Mouse (Mus musculus) CH12.LX (cell line): ENCODE measurements at regions not wholly inside any gene's neighbourhood (a gene's known extent, or its start where the extent isn't known, plus 50 kb on each side); places are given as distances from the start of the nearest gene placed in this dataset.

Source experiments
- DNase-seq: peaks from one replicate; pipeline ENCODE4 v3.0.0-alpha.2; 2013; ENCODE audit errors: extremely low read depth
- H3K27ac ChIP-seq: 2 replicates; pipeline ENCODE4 v1.5.1; 2012; ENCODE audit warnings: low read depth, mild to moderate bottlenecking, control low read depth, moderate library complexity; ENCODE audit not compliant: insufficient read depth
- H3K27me3 ChIP-seq: replicated peaks from 2 replicates; pipeline ENCODE3; 2012; ENCODE audit warnings: inconsistent platforms
- H3K36me3 ChIP-seq, 2 experiments: replicated peaks in 1 of 2; 2 replicates each; pipeline versions ENCODE3 to v1.6.1; 2012; ENCODE audit warnings: inconsistent platforms in 1 of 2, low read length in 1 of 2, mild to moderate bottlenecking in 1 of 2, mixed read lengths in 1 of 2, moderate library complexity in 1 of 2; ENCODE audit not compliant: control insufficient read depth in 1 of 2, insufficient read depth in 1 of 2
- H3K4me1 ChIP-seq, 2 experiments: 2 replicates each; pipeline ENCODE4 v1.6.1; 2012; ENCODE audit warnings: inconsistent platforms in 1 of 2, moderate library complexity in 1 of 2; ENCODE audit not compliant: insufficient read depth in 2 of 2, control insufficient read depth in 1 of 2
- H3K4me2 ChIP-seq: 2 replicates; pipeline ENCODE4 v1.6.1; 2012; ENCODE audit warnings: low read depth, mild to moderate bottlenecking, control low read depth; ENCODE audit not compliant: poor library complexity, insufficient read depth, severe bottlenecking
- H3K4me3 ChIP-seq, 3 experiments: fragments of 150-350 bp in 1 of 3; sonication (generic) in 1 of 3; replicated peaks in 1 of 3; 2 replicates each; pipeline versions ENCODE3 to v1.5.1; 2011 to 2012; ENCODE audit warnings: low read depth in 2 of 3, low read length in 2 of 3, mild to moderate bottlenecking in 2 of 3, moderate library complexity in 2 of 3, control low read depth in 1 of 3, improper control_type of control experiment in 1 of 3, inconsistent platforms in 1 of 3, mixed read lengths in 1 of 3; ENCODE audit not compliant: poor library complexity in 1 of 3
- H3K79me2 ChIP-seq: replicated peaks from 2 replicates; pipeline ENCODE4 v1.6.1; 2012; ENCODE audit warnings: mild to moderate bottlenecking, moderate library complexity; ENCODE audit not compliant: control insufficient read depth, poor library complexity, insufficient read depth, severe bottlenecking; ENCODE audit errors: extremely low read depth
- H3K9ac ChIP-seq: 2 replicates; pipeline ENCODE4 v1.6.1; 2012; ENCODE audit warnings: low read depth, mild to moderate bottlenecking, control low read depth, moderate library complexity; ENCODE audit not compliant: insufficient read depth
- H3K9me3 ChIP-seq: replicated peaks from 2 replicates; pipeline ENCODE3; 2012; ENCODE audit warnings: low read length, inconsistent platforms, mixed read lengths
- ELF1 ChIP-seq: IDR thresholded peaks from 2 replicates; pipeline ENCODE4 v1.6.1; 2014; ENCODE audit warnings: low read depth, mild to moderate bottlenecking, inconsistent platforms, low read length, improper control_type of control experiment
- ETS1 ChIP-seq: conservative IDR thresholded peaks from 2 replicates; pipeline ENCODE4 v1.6.1; 2012; ENCODE audit warnings: low read depth, mild to moderate bottlenecking, inconsistent platforms, low read length, improper control_type of control experiment, moderate library complexity
- HCFC1 ChIP-seq: IDR thresholded peaks from 2 replicates; pipeline ENCODE4 v1.6.1; 2012; ENCODE audit warnings: low read depth, mild to moderate bottlenecking, inconsistent platforms, low read length, improper control_type of control experiment
- JUN ChIP-seq: IDR thresholded peaks from 2 replicates; pipeline ENCODE4 v1.6.1; 2011; ENCODE audit warnings: low read depth, mild to moderate bottlenecking, low read length, improper control_type of control experiment, moderate library complexity; ENCODE audit not compliant: insufficient read depth
- MAX ChIP-seq: IDR thresholded peaks from 2 replicates; pipeline ENCODE4 v1.6.1; 2011; ENCODE audit warnings: low read length, improper control_type of control experiment
- MEF2A ChIP-seq: IDR thresholded peaks from 2 replicates; pipeline ENCODE4 v1.6.1; 2014; ENCODE audit warnings: low read depth, mild to moderate bottlenecking, inconsistent platforms, low read length, improper control_type of control experiment, borderline replicate concordance
- MYC ChIP-seq: IDR thresholded peaks from 2 replicates; pipeline ENCODE4 v1.6.1; 2011; ENCODE audit warnings: low read depth, mild to moderate bottlenecking, improper control_type of control experiment, low read length
- NELFE ChIP-seq: IDR thresholded peaks from 2 replicates; pipeline ENCODE4 v1.6.1; 2011; ENCODE audit warnings: low read depth, low read length, improper control_type of control experiment
- NRF1 ChIP-seq: IDR thresholded peaks from 2 replicates; pipeline ENCODE4 v1.6.1; 2014; ENCODE audit warnings: low read depth, mild to moderate bottlenecking, inconsistent platforms, low read length, improper control_type of control experiment, moderate library complexity
- SMC3 ChIP-seq: IDR thresholded peaks from 2 replicates; pipeline ENCODE4 v1.6.1; 2011; ENCODE audit warnings: low read depth, low read length, improper control_type of control experiment
- TBP ChIP-seq: conservative IDR thresholded peaks from 2 replicates; pipeline ENCODE4 v1.6.1; 2011; ENCODE audit warnings: low read depth, low read length, improper control_type of control experiment
- ZNF384 ChIP-seq: IDR thresholded peaks from 2 replicates; pipeline ENCODE4 v1.6.1; 2012; ENCODE audit warnings: low read depth, low read length, improper control_type of control experiment, inconsistent platforms
- dilution Hi-C: fragments of 300-500 bp; cut with MboI; formaldehyde crosslinking; loops from 2 replicates; pipeline ENCODE4 v1.14.3; 2020; ENCODE audit warnings: low sequenced_read_pairs; ENCODE audit not compliant: extremely low pct_unique_long_range_greater_than_20kb, extremely low pct_ligation_motif_present
- in situ Hi-C: fragments of 300-500 bp; cut with MboI; formaldehyde crosslinking; loops from 3 replicates; pipeline ENCODE4 v1.14.3; 2019; ENCODE audit warnings: low sequenced_read_pairs, low pct_ligation_motif_present, low pct_unique_long_range_greater_than_20kb, mixed read lengths

DNA sequence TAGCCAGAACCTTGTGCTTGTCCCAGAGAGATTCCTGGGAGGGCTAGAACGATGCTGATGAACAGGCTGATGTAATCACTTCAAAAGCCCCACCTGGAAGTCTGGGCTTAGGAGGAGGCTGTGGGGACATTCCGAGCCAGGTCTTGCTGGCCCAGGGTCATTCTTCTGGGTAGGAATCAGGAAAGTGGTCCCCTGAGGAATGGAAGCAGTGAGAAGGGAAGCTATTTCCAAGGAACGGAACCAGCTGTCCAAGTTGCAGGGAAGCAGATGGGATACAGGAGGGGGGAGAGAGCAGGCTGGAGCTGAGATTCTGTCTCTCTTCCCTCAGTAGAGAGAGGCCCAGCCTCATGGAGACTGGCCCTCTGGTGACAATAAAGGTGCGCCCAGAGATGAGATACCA lies 243.9 kb downstream of the Tcf7l2 start:
- H3K27me3 ChIP-seq = peaks cover 26% of the 10 kb centered on the region
- no peak overlapping the region for H3K4me2 ChIP-seq
- no peak overlapping the region for H3K27ac ChIP-seq
- dilution Hi-C loops (no loop called here), in situ Hi-C loops (no loop called here)
- DNase-seq = no peak
- H3K4me3 ChIP-seq = no peak overlapping the region
- no peaks in the 10 kb centered on the region for H3K79me2 ChIP-seq
- H3K9me3 ChIP-seq = peaks cover 4% of the 10 kb centered on the region
- H3K4me1 ChIP-seq = no peaks in the 10 kb centered on the region
- H3K9ac ChIP-seq = no peak overlapping the region
- H3K36me3 ChIP-seq = no peaks in the 10 kb centered on the region
- TF ChIP-seq JUN (no peak), NRF1 (no peak), MEF2A (no peak), ETS1 (no peak), ELF1 (no peak)

DNA sequence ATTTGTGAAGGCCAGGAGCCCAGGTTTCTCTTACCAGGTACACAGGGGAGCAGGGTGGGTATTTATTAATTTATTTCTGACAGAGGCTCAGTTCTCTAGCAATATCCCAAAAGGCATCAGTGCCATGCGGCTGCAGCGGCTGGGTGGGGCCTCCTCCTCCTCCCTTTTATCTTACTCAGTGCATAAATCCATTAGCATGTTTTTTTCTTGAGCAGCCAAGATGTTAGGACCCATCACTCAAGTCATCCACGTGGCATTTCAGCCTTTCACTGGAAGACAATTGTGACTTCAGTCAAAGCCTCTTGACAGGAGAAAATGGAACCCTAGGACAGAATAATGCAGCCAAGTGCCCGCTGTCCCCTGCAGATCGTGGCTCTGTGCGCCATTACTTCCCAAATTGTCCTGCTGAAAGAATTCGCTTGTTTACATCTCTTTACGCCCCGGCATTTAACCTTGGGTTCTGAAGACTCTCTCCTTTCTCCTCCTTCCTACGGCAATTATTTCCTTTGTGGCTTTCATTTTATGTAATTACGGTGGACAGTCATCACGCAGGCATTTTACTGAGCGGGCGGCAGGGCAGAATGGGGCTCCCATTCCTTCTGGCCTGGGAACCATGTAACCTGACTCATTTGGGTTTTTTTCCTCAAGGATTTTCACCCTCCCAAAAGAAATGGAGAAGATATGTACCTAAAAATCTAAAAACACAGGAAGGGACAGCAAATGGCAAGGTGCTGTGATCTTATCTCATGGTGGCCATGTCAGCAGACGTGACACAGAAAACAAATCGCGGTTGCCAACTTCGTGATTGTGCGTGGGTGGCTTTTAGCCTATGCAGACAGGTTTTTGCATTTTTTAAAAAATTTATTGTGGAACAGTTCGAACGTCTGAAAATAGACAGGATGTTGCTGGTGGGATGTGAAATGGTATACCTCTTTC lies 250.4 kb downstream of the Tcf7l2 start:
- in situ Hi-C loops = no loop called here
- no peak overlapping the region for H3K4me2 ChIP-seq
- dilution Hi-C loops = no loop called here
- TF ChIP-seq SMC3 (no peak), MYC (no peak), NRF1 (no peak), MAX (no peak), HCFC1 (no peak)
- TF ChIP-seq, all 38 proteins: peak for 0
- Histone ChIP-seq H3K36me3 (no peaks in the 10 kb centered on the region), H3K79me2 (no peaks in the 10 kb centered on the region), H3K4me3 (no peak overlapping the region), H3K27me3 (peaks cover 78% of the 10 kb centered on the region), H3K9ac (no peak overlapping the region), H3K9me3 (no peaks in the 10 kb centered on the region), H3K4me1 (no peaks in the 10 kb centered on the region), H3K27ac (no peak overlapping the region)
- DNase-seq = no peak

DNA sequence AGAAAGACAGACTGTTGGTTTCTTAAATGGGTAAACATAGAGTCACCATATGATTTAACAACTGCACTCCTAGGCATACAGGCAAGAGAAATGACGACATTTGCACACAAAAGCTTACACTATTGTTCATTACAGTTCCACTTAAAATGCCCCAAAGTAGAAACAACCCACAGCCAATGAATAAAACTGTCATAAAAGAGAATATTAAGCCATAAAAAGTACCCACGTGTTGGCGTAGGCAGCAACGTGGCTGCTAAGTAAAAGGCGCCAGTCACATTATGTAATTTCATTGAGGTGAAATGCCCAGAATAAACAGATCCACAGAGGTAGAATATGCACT lies 251.1 kb downstream of the Tcf7l2 start:
- Histone ChIP-seq H3K4me3 (no peak overlapping the region), H3K27ac (no peak overlapping the region), H3K27me3 (peaks cover 79% of the 10 kb centered on the region), H3K4me1 (no peaks in the 10 kb centered on the region), H3K36me3 (no peaks in the 10 kb centered on the region), H3K79me2 (no peaks in the 10 kb centered on the region), H3K9me3 (no peaks in the 10 kb centered on the region), H3K4me2 (no peak overlapping the region), H3K9ac (no peak overlapping the region)
- TF ChIP-seq ZNF384 (no peak), NELFE (no peak), TBP (no peak)
- dilution Hi-C loops = no loop called here
- in situ Hi-C loops = no loop called here
- no peak for DNase-seq
